ENCODE assay signal across 14 mouse cellular contexts in genomic region chr14:47371689-47372088, GRCm38 (mm10). TPM values are rescaled to one million over a fixed set of nuclear protein-coding genes. Genes with fewer than 3 reads are reported as not detected.
DNase-seq lines count a peak whose midpoint lies in the region; TF ChIP-seq lines count a peak whose summit lies in the region.
"Had no signal": no experiment of that assay in that cellular context is flagged by ENCODE, and none has a peak within 500 bp of the region (broad histone marks: within the 10 kb centered on the region; RNA-seq: fewer than 3 reads in every experiment).

No protein-coding gene starts in this region.

- WGBS in small intestine, adult 2 months = 28% methylated on average over 6 of the region's 6 CpGs

- H3K4me1 ChIP-seq in small intestine, adult 2 months (ENCODE audit: control insufficient read depth, insufficient read depth, insufficient read length, low read length) = peaks cover 51% of the 10 kb centered on the region

- no peak for TF ChIP-seq POLR2A in small intestine, adult 2 months (IDR thresholded peaks at IDR 0.05; ENCODE audit: low read depth, low read length)

- no peaks in the 10 kb centered on the region for H3K36me3 ChIP-seq in small intestine, adult 2 months (ENCODE audit: control insufficient read depth, insufficient read depth, low read length)
- H3K36me3 ChIP-seq: heart, embryonic 10.5 days; limb, embryonic 10.5 days; neural tube, embryonic 13.5 days had no signal

- no peak overlapping the region for H3K4me3 ChIP-seq in small intestine, adult 2 months (ENCODE audit: low read depth, low read length)
- H3K4me3 ChIP-seq: erythroblast, embryonic 14.5 days; heart, embryonic 10.5 days; limb, embryonic 10.5 days; neural tube, embryonic 13.5 days had no signal

- no peak for TF ChIP-seq CTCF in small intestine, adult 2 months (IDR thresholded peaks at IDR 0.05; ENCODE audit: extremely low read depth, insufficient read length, insufficient replicate concordance, low read depth, low read length)

- peak overlapping the region; percentile 88 for H3K27ac ChIP-seq in small intestine, adult 2 months (ENCODE audit: insufficient read depth, low read depth, low read length)
- H3K27ac ChIP-seq: heart, embryonic 10.5 days; limb, embryonic 10.5 days; neural tube, embryonic 13.5 days had no signal

- no peaks in the 10 kb centered on the region for H3K27me3 ChIP-seq in small intestine, adult 2 months (ENCODE audit: control insufficient read depth, insufficient read depth, low read length)

- DNase-seq in kidney, postnatal 14 days = peak; percentile 17
- no peak for DNase-seq in kidney, adult 11 months
- peak; percentile 70 for DNase-seq in R1 (ENCODE audit: low read depth, low spot score)
- DNase-seq in lung, adult 18-20 months = peak; percentile 50 to 81
- DNase-seq in left cerebral cortex, adult 8-10 months (ENCODE audit: low spot score in 2 of 2) = no peak
- no peak for DNase-seq in ovary, postnatal 14 days (ENCODE audit: low spot score)
- DNase-seq in cerebellum, adult 11 months = no peak
- DNase-seq: cerebellum, postnatal 25 days; midbrain, embryonic 14.5 days had no signal

RNA-seq across cellular contexts. Expression of gene Lgals3, which starts 4.1 kb away (rescaled TPM):
- 379 and 1,527 TPM in 2 replicates for polyA plus RNA-seq in small intestine, adult 2 months (2012; rRNA removed)
- 1 to 10 TPM in 2 of 4 experiments, under 1 TPM in 2; 0.66 to 1.8 (median 0.93) TPM for total RNA-seq in left cerebral cortex, adult 8-10 months (2022)

RNA-seq across cellular contexts. Expression of gene Dlgap5, which starts 46.5 kb away (rescaled TPM):
- 0.42 and 2.5 TPM in 2 replicates for polyA plus RNA-seq in small intestine, adult 2 months (2012; rRNA removed)
- total RNA-seq in left cerebral cortex, adult 8-10 months (2022) = 1 to 10 TPM in 1 of 4 experiments, under 1 TPM in 3; 0.34 to 1.2 (median 0.42) TPM

Comparison
In these comparisons a context has a peak if more than half of its experiments do, and no peak if none do; other contexts are left out.
1. DNase-seq: peak in kidney, postnatal 14 days (single experiment), R1 (single experiment) and lung, adult 18-20 months (2 of 2); none in kidney, adult 11 months (single experiment), left cerebral cortex, adult 8-10 months (0 of 2), ovary, postnatal 14 days (single experiment) and cerebellum, adult 11 months (single experiment).